Mouse (Mus musculus) heart, postnatal 0 days (tissue): ENCODE results near the gene Prep. TPM values are rescaled to one million over a fixed set of nuclear protein-coding genes. Genes with fewer than 3 reads are reported as not detected.

Source experiments
- ATAC-seq: fragments of 200-750 bp; cut with Nextera tagmentation; 2 replicates; pipeline ENCODE4 v1.8.0; 2017; ENCODE audit warnings: low read depth, moderate number of reproducible peaks, moderate library complexity; ENCODE audit not compliant: insufficient read depth
- DNase-seq: peaks from one replicate; pipeline ENCODE4 v3.0.0-alpha.2; 2016; ENCODE audit warnings: low spot score
- H3K27ac ChIP-seq: fragments of 300-500 bp; sonication (generic); 2 replicates; pipeline ENCODE4 v1.5.1; 2014; ENCODE audit warnings: low read depth, mild to moderate bottlenecking
- H3K27me3 ChIP-seq: fragments of 300-500 bp; sonication (generic); 2 replicates; pipeline ENCODE4 v1.6.1; 2014; ENCODE audit warnings: low read length, mixed read lengths; ENCODE audit not compliant: control insufficient read depth, insufficient read depth
- H3K36me3 ChIP-seq: fragments of 300-500 bp; sonication (generic); replicated peaks from 2 replicates; pipeline ENCODE4 v1.6.1; 2014; ENCODE audit warnings: low read length, mixed read lengths; ENCODE audit not compliant: control insufficient read depth, insufficient read depth
- H3K4me1 ChIP-seq: fragments of 300-500 bp; sonication (generic); 2 replicates; pipeline ENCODE4 v1.6.1; 2014; ENCODE audit warnings: antibody characterized with exemption; ENCODE audit not compliant: control insufficient read depth, insufficient read depth
- H3K4me2 ChIP-seq: fragments of 300-500 bp; sonication (generic); 2 replicates; pipeline ENCODE4 v1.6.1; 2014; ENCODE audit warnings: low read depth, mild to moderate bottlenecking, low read length, moderate library complexity
- H3K4me3 ChIP-seq: fragments of 300-500 bp; sonication (generic); 2 replicates; pipeline ENCODE4 v1.5.1; 2014; ENCODE audit warnings: low read depth, low read length
- H3K9ac ChIP-seq: fragments of 300-500 bp; sonication (generic); replicated peaks from 2 replicates; pipeline ENCODE4 v1.6.1; 2014; ENCODE audit warnings: low read depth, low read length, mixed read lengths
- H3K9me3 ChIP-seq: fragments of 300-500 bp; sonication (generic); replicated peaks from 2 replicates; pipeline ENCODE4 v1.6.1; 2016; ENCODE audit warnings: low read length; ENCODE audit not compliant: control insufficient read depth
- CTCF ChIP-seq: IDR thresholded peaks from 2 replicates; pipeline ENCODE4 v1.5.1; 2016; ENCODE audit warnings: antibody characterized with exemption, control low read depth, low read depth
- EP300 ChIP-seq: IDR thresholded peaks from 2 replicates; pipeline ENCODE4 v1.6.1; 2016; ENCODE audit warnings: antibody characterized with exemption, low read depth
- WGBS: fragments of 180-500 bp; shearing (Covaris S2); extraction: QIAGEN DNeasy Blood & Tissue Kit; methylation state at CpG from one replicate; pipeline ENCODE4 v1.1.7; 2014; 5-methylcytosine and 5-hydroxymethylcytosine counted together
- polyA plus RNA-seq: library from polyadenylated mRNA; unstranded; fragments of >200 nt; fragmentation: Nextera tagmentation; extraction: Ambion mirVana; gene quantifications from 2 replicates; pipeline ENCODE4 v1.2.1, GENCODE M21; 2015
- total RNA-seq: library from RNA; depleted of rRNA; stranded (reverse); fragments of >200 nt; gene quantifications from 2 replicates; pipeline ENCODE4 v1.2.3, GENCODE M21; 2014; ENCODE audit warnings: low replicate concordance

Prep gene
- total and polyA plus RNA-seq, 2 experiments from 2014 or later = 16.8 to 16.9 TPM

DNA sequence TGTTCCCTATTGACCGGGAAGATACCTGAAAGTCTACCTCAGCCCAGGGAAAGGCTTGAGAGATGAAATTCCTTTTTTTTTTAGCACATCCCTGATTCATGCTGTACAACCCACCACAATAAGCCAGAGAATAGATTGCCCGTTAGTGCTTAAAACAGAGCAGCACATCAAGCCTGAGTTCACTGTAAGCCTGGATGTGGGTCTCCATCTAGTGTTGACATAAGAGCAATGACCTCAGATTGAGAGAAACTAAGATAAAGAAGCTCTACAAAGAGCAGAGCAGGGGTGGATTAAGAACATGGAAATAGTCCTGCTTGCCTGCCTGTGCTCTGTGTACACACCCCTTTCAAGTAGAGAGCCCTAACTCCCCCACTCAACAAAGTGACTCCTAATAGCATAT, 118.5 kb downstream of the Prep start:
- no peak overlapping the region for H3K4me2 ChIP-seq
- TF ChIP-seq CTCF (peak; percentile 47), EP300 (no peak)
- no peaks in the 10 kb centered on the region for H3K27me3 ChIP-seq
- no peaks in the 10 kb centered on the region for H3K36me3 ChIP-seq
- H3K9me3 ChIP-seq = no peaks in the 10 kb centered on the region
- no peak overlapping the region for H3K4me3 ChIP-seq
- peaks cover 11% of the 10 kb centered on the region for H3K4me1 ChIP-seq
- H3K9ac ChIP-seq = no peak overlapping the region
- DNase-seq (no peak), ATAC-seq (no peak)
- no peak overlapping the region for H3K27ac ChIP-seq
- 69% methylated on average over 2 of the region's 2 CpGs for WGBS

DNA sequence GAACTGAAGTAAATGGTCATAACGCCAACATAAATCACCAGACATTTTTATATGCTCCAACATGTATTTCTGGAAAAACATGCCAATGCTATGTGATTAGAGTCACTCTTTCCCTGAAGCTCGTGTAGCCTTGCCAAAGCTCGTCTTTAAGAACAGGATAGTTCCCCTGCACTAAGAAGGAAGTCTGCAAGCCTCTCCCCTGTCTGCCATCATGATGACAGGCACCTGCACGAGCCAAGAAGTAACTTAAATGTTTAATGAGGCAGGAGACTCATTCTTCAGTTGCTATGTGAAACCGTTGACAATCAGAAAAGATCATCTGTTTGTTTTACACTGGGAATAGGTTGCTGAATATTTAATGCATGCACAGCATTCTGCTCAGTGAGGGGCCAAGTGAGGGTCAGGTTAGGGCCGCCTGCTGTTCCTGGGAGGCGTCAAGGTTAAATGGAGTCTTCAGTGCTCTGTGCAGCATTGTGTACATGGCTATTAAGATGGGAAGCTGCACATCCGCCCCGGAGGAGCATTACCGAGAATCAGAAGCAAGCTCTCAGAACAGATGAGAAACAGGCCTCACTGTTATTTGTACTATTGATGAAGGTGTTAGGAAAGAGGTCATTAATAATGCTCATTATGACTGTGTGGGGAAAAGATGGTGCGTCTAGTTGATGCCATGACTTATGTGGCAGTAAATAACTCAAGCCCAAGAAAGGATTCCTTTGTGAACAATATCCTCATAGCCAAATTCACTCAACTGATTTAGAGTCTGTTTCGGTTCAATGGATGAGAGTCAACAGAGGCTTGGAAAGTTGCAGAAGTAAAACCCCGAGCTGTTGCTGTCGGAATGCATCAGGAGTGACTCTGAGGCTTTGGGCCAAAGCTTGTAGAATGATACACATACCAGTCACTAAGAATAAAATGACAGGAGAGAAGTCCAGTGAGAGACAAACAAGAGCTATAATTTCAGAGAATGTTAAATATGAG, 126.6 kb downstream of the Prep start:
- Histone ChIP-seq H3K9ac (no peak overlapping the region), H3K4me2 (no peak overlapping the region), H3K4me1 (peaks cover 8% of the 10 kb centered on the region; the same call in 1 of the 2 replicates), H3K27ac (peak overlapping the region; percentile 16; the same call in 1 of the 2 replicates), H3K36me3 (no peaks in the 10 kb centered on the region), H3K27me3 (no peaks in the 10 kb centered on the region), H3K4me3 (no peak overlapping the region), H3K9me3 (no peaks in the 10 kb centered on the region)
- TF ChIP-seq EP300 (no peak), CTCF (no peak)
- DNase-seq = no peak
- 63% methylated on average over 14 of the region's 14 CpGs for WGBS
- no peak for ATAC-seq

DNA sequence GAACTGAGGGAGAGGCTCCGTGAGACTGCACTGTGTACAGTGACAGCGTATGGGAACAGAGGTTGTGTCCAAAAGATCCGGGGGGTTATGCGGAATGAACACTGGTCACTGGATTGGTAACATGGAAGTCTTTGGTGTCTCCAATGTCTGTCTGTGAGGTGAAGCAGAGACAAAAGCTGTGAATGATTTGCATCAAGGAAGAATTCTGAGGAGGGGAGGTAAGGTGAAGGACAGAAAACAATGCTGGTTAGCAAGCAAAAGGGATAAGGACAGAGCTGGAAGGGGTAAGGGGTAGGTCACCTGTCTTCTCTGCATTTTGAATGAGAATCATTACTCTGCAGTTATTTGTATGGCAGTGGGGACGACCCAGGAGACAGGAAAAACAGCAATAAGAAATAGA, 127.5 kb downstream of the Prep start:
- Histone ChIP-seq H3K9ac (no peak overlapping the region), H3K4me3 (no peak overlapping the region), H3K4me2 (no peak overlapping the region), H3K9me3 (no peaks in the 10 kb centered on the region), H3K4me1 (peaks cover 8% of the 10 kb centered on the region; the same call in 1 of the 2 replicates), H3K36me3 (no peaks in the 10 kb centered on the region), H3K27ac (no peak overlapping the region), H3K27me3 (no peaks in the 10 kb centered on the region)
- ATAC-seq (no peak), DNase-seq (no peak)
- 84% methylated on average over 5 of the region's 5 CpGs for WGBS
- TF ChIP-seq EP300 (no peak), CTCF (no peak)

DNA sequence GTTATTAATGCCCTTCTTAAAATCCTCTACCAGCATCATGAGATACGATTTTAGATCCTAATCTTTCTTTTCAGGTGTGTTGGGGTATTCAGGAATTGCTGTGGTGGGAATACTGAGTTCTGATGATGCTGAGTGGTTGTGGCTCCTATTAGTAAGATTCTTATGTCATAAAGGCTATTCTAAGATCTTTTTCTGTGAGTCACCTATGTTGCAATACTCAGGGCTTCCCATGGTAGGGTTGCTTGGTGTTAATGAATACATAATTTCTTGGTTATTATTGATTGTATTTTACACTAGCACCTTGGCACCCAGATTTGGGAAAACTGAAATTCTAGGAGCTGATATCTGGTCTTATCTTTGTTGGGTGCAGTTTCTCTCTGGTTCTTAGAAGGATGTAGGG, 137.6 kb downstream of the Prep start:
- peaks cover 6% of the 10 kb centered on the region; the same call in 1 of the 2 replicates for H3K9me3 ChIP-seq
- TF ChIP-seq CTCF (no peak), EP300 (no peak)
- no peak overlapping the region for H3K4me2 ChIP-seq
- H3K4me3 ChIP-seq = no peak overlapping the region
- 58% methylated on average over 1 of the region's 1 CpGs for WGBS
- H3K27me3 ChIP-seq = no peaks in the 10 kb centered on the region
- DNase-seq = no peak
- H3K27ac ChIP-seq = no peak overlapping the region
- H3K36me3 ChIP-seq = no peaks in the 10 kb centered on the region
- no peaks in the 10 kb centered on the region for H3K4me1 ChIP-seq
- no peak overlapping the region for H3K9ac ChIP-seq
- ATAC-seq = no peak

DNA sequence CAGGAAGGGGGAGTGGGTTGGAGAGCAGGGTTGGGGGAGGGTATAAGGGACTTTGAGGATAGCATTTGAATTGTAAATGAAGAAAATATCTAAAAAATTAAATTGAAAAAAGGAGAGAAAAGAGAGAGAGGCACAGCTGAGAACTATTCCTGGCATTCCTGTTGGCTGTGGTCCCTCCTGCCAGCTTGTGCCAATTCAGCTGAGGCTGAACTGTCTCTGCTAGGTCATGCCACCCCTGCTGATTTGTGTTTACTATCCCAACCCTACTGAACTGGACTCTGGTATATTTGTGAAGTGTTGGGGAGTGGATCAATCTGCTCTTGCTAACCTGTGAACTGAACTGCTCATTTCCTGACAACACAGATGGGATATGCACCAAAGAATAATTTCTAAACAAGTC, 143.2 kb downstream of the Prep start:
- H3K9ac ChIP-seq = no peak overlapping the region
- no peaks in the 10 kb centered on the region for H3K27me3 ChIP-seq
- H3K4me3 ChIP-seq = no peak overlapping the region
- H3K4me1 ChIP-seq = no peaks in the 10 kb centered on the region
- peak overlapping the region; percentile 22 for H3K27ac ChIP-seq
- ATAC-seq = no peak
- H3K9me3 ChIP-seq = peaks cover 6% of the 10 kb centered on the region; the same call in 1 of the 2 replicates
- DNase-seq = no peak
- no peaks in the 10 kb centered on the region for H3K36me3 ChIP-seq
- TF ChIP-seq CTCF = no peak
- TF ChIP-seq EP300 = no peak
- no peak overlapping the region for H3K4me2 ChIP-seq
